Mouse (Mus musculus) Patski (cell line): ENCODE data around the gene Msto1. TPM values are rescaled to one million over a fixed set of nuclear protein-coding genes. Genes with fewer than 3 reads are reported as not detected.
"Not testable (repeated sequence)": the region's sequence is repeated elsewhere in the genome, so short reads cannot be mapped to it uniquely, and the experiment has no call there.

ENCODE experiments used
- ATAC-seq: fragments of 100-300 bp; one replicate; pipeline ENCODE4 v1.8.0; 2021
- CTCF ChIA-PET: fragments of 350-600 bp; sonication (Branson Sonifier 250); formaldehyde crosslinking; loops from one replicate; lab custom pipeline; 2022; ENCODE audit warnings: inconsistent platforms; lab: Charles Lee
- POLR2A ChIA-PET: fragments of 350-600 bp; sonication (Branson Sonifier 250); formaldehyde crosslinking; loops from one replicate; lab custom pipeline; 2022; ENCODE audit warnings: antibody characterized with exemption, inconsistent platforms; lab: Charles Lee
- DNase-seq: peaks from one replicate; pipeline ENCODE4 v3.0.0-alpha.2; 2011; ENCODE audit warnings: low read depth, low spot score
- H3K27me3 ChIP-seq: fragments of 371-371 bp; one replicate; pipeline ENCODE4 v1.5.1; 2021
- CTCF ChIP-seq: fragments of 100-300 bp; IDR thresholded peaks from one replicate; pipeline ENCODE4 v1.5.1; 2021
- in situ Hi-C: fragments of 300-500 bp; cut with MboI; formaldehyde crosslinking; loops from 3 replicates; pipeline ENCODE4 v1.11.1; 2018; ENCODE audit warnings: low pct_unique_long_range_greater_than_20kb, mixed read lengths
- polyA plus RNA-seq: library from polyadenylated mRNA; unstranded; gene quantifications from one replicate; pipeline ENCODE4 v1.2.3, GENCODE M21; 2021

The Msto1 gene
- polyA plus RNA-seq, 1 experiment from 2014 or later = 90.3 TPM

- ChIA-PET POLR2A (no interaction called here), CTCF (interaction anchor here (1.0 to 1.4 kb wide), 2 partner anchors 17 to 230 kb away, joined by 3 read pairs; no protein-coding TSS in a partner anchor)
- in situ Hi-C loops = no loop called here
- no peak for TF ChIP-seq CTCF
- ATAC-seq (no peak), DNase-seq (no peak)
- no peaks in the 10 kb centered on the region for H3K27me3 ChIP-seq
Observed at GRCm38 (mm10) chr3:88906393-88907159, 7.2 kb downstream of the Msto1 start.

- ATAC-seq (no peak), DNase-seq (no peak)
- in situ Hi-C loops = no loop called here
- TF ChIP-seq CTCF = no peak
- CTCF ChIA-PET = interaction anchor here (1.0 to 1.4 kb wide), 2 partner anchors 18 to 229 kb away, joined by 3 read pairs; no protein-coding TSS in a partner anchor
- no peaks in the 10 kb centered on the region for H3K27me3 ChIP-seq
- POLR2A ChIA-PET = no interaction called here
Observed at GRCm38 (mm10) chr3:88905741-88906140, 8.1 kb downstream of the Msto1 start.

- H3K27me3 ChIP-seq = no peaks in the 10 kb centered on the region
- no peak for DNase-seq
- no peak for TF ChIP-seq CTCF
- in situ Hi-C loops = no loop called here
- POLR2A ChIA-PET = no interaction called here
- CTCF ChIA-PET = interaction anchor here (1.0 kb wide), 2 partner anchors 17 to 19 kb away, joined by 3 read pairs; no protein-coding TSS in a partner anchor
- no peak for ATAC-seq
Observed at GRCm38 (mm10) chr3:88905209-88905608, 8.6 kb downstream of the Msto1 start.

- TF ChIP-seq CTCF = no peak
- no peaks in the 10 kb centered on the region for H3K27me3 ChIP-seq
- ATAC-seq = no peak
- ChIA-PET CTCF (interaction anchor here (1.0 kb wide), 1 partner anchor 17 kb away, joined by 3 read pairs; no protein-coding TSS in a partner anchor), POLR2A (no interaction called here)
- in situ Hi-C loops = no loop called here
- no peak for DNase-seq
Observed at GRCm38 (mm10) chr3:88904803-88905202, 9.0 kb downstream of the Msto1 start.

- H3K27me3 ChIP-seq, ATAC-seq, DNase-seq, CTCF ChIA-PET, POLR2A ChIA-PET, in situ Hi-C loops: not testable (repeated sequence)
Observed at GRCm38 (mm10) chr3:88893011-88893410, 20.8 kb downstream of the Msto1 start.

GRCm38 (mm10) chr3:88882536-88882935 lies 31.3 kb downstream of the Msto1 start:
- ATAC-seq, H3K27me3 ChIP-seq, in situ Hi-C loops, POLR2A ChIA-PET, DNase-seq, CTCF ChIA-PET: not testable (repeated sequence)

- POLR2A ChIA-PET, in situ Hi-C loops, H3K27me3 ChIP-seq, CTCF ChIA-PET, ATAC-seq, DNase-seq: not testable (repeated sequence)
Observed at GRCm38 (mm10) chr3:88868449-88868848, 45.4 kb downstream of the Msto1 start.

- CTCF ChIA-PET, ATAC-seq, POLR2A ChIA-PET: not testable (repeated sequence)
Observed at GRCm38 (mm10) chr3:88867177-88867576, 46.6 kb downstream of the Msto1 start.

GRCm38 (mm10) chr3:88866735-88867134 lies 47.1 kb downstream of the Msto1 start:
- DNase-seq, H3K27me3 ChIP-seq, CTCF ChIA-PET, in situ Hi-C loops, POLR2A ChIA-PET: not testable (repeated sequence)
- ATAC-seq = peak; percentile 26

More at GRCm38 (mm10) chr3:88867177-88867576, 46.6 kb downstream of the Msto1 start:
- H3K27me3 ChIP-seq, DNase-seq, in situ Hi-C loops: not testable (repeated sequence)

- CTCF ChIA-PET = no interaction called here
- DNase-seq (no peak), ATAC-seq (no peak)
- TF ChIP-seq CTCF = no peak
- POLR2A ChIA-PET = interaction anchor here (0.7 kb wide), 1 partner anchor 1236 kb away, joined by 11 read pairs; no protein-coding TSS in a partner anchor
- no peaks in the 10 kb centered on the region for H3K27me3 ChIP-seq
- in situ Hi-C loops = no loop called here
Observed at GRCm38 (mm10) chr3:88862129-88862528, 51.7 kb downstream of the Msto1 start.

GRCm38 (mm10) chr3:88855837-88856236 lies 58.0 kb downstream of the Msto1 start:
- ATAC-seq = no peak
- DNase-seq = no peak
- ChIA-PET POLR2A (no interaction called here), CTCF (interaction anchor here (0.9 to 2.0 kb wide), 5 partner anchors 8 to 179 kb away, joined by 3 to 6 read pairs (median 3); no protein-coding TSS in a partner anchor)
- TF ChIP-seq CTCF = no peak
- in situ Hi-C loops = no loop called here
- no peaks in the 10 kb centered on the region for H3K27me3 ChIP-seq

Other genes starting within 250 kb of the Msto1 start
- 112 TPM for gene Khdc4, start 228.2 kb downstream of the Msto1 start, polyA plus RNA-seq
- 82.7 TPM for gene Rit1, start 197.2 kb downstream of the Msto1 start, polyA plus RNA-seq
- gene Syt11, start 138.8 kb downstream of the Msto1 start, polyA plus RNA-seq = 61.9 TPM
- gene Gon4l, start 78.8 kb downstream of the Msto1 start, polyA plus RNA-seq = 45.0 TPM
- 38.4 TPM for gene Ash1l, start 36.6 kb upstream of the Msto1 start, polyA plus RNA-seq
- 160 TPM for gene Dap3, start 37.2 kb upstream of the Msto1 start, polyA plus RNA-seq
- 55.6 TPM for gene Rusc1, start 179.3 kb upstream of the Msto1 start, polyA plus RNA-seq
- gene Gm43738, start 187.1 kb upstream of the Msto1 start, polyA plus RNA-seq = 0.19 TPM
- gene Fdps, start 188.0 kb upstream of the Msto1 start, polyA plus RNA-seq = 191 TPM
- gene Pklr, start 222.1 kb upstream of the Msto1 start, polyA plus RNA-seq = 22.0 TPM
- gene Hcn3, start 246.2 kb upstream of the Msto1 start, polyA plus RNA-seq = 6.2 TPM